Mouse (Mus musculus): ENCODE results near the gene Olfr1135. TPM values are rescaled to one million over a fixed set of nuclear protein-coding genes. Genes with fewer than 3 reads are reported as not detected.

Gene Olfr1135
- polyA plus RNA-seq (2015; fragmentation: Nextera tagmentation; extraction: Ambion mirVana) = not detected in 2 replicates

GRCm38 (mm10) chr2:87673564-87673963 is at the start of gene Olfr1135:
Gene Olfr1135 (minus strand): TSS chr2:87673664.
- no peak within 1 kb of the TSS for H3K4me3 ChIP-seq (ENCODE audit: low read length)
- no peak within 1 kb of the TSS for H3K9ac ChIP-seq (ENCODE audit: low read depth, low read length)
- no peaks in the 10 kb centered on the region for H3K4me1 ChIP-seq (ENCODE audit: control insufficient read depth, insufficient read depth, low read length)
- WGBS = 17% methylated on average over 1 of the region's 1 CpGs
- H3K4me2 ChIP-seq (ENCODE audit: low read depth, low read length) = no peak within 1 kb of the TSS
- no peak for ATAC-seq
- H3K9me3 ChIP-seq (ENCODE audit: control insufficient read depth, low read length) = no peaks in the 10 kb centered on the region
- H3K27me3 ChIP-seq (replicated peaks; ENCODE audit: control insufficient read depth, insufficient read depth, low read length) = no peaks in the 10 kb centered on the region
- no peaks in the 10 kb centered on the region for H3K36me3 ChIP-seq (ENCODE audit: control insufficient read depth, insufficient read depth, low read length)
- H3K27ac ChIP-seq (ENCODE audit: low read length) = no peak within 1 kb of the TSS

- Histone ChIP-seq H3K4me1 (ENCODE audit: control insufficient read depth, insufficient read depth, low read length) (no peaks in the 10 kb centered on the region), H3K4me2 (ENCODE audit: low read depth, low read length) (no peak within 1 kb of the TSS), H3K4me3 (ENCODE audit: low read length) (no peak within 1 kb of the TSS), H3K27ac (ENCODE audit: low read length) (no peak within 1 kb of the TSS), H3K27me3 (replicated peaks; ENCODE audit: control insufficient read depth, insufficient read depth, low read length) (no peaks in the 10 kb centered on the region), H3K9ac (ENCODE audit: low read depth, low read length) (no peak within 1 kb of the TSS), H3K36me3 (ENCODE audit: control insufficient read depth, insufficient read depth, low read length) (no peaks in the 10 kb centered on the region), H3K9me3 (ENCODE audit: control insufficient read depth, low read length) (no peaks in the 10 kb centered on the region)
- ATAC-seq = no peak
Measured at GRCm38 (mm10) chr2:87713079-87713478, 39.6 kb upstream of the Olfr1135 start, which contains the start of gene Olfr1137. Gene Olfr1137 (minus strand): TSS chr2:87713179.

GRCm38 (mm10) chr2:87693847-87694246 is 20.4 kb upstream of the Olfr1135 start, which contains the start of gene Olfr1136:
Gene Olfr1136 (minus strand): TSS chr2:87693947.
- Histone ChIP-seq H3K9me3 (ENCODE audit: control insufficient read depth, low read length) (no peaks in the 10 kb centered on the region), H3K4me1 (ENCODE audit: control insufficient read depth, insufficient read depth, low read length) (no peaks in the 10 kb centered on the region), H3K27ac (ENCODE audit: low read length) (no peak within 1 kb of the TSS), H3K9ac (ENCODE audit: low read depth, low read length) (no peak within 1 kb of the TSS), H3K4me2 (ENCODE audit: low read depth, low read length) (no peak within 1 kb of the TSS), H3K36me3 (ENCODE audit: control insufficient read depth, insufficient read depth, low read length) (no peaks in the 10 kb centered on the region), H3K4me3 (ENCODE audit: low read length) (no peak within 1 kb of the TSS), H3K27me3 (replicated peaks; ENCODE audit: control insufficient read depth, insufficient read depth, low read length) (no peaks in the 10 kb centered on the region)
- no peak for ATAC-seq

- no peak for ATAC-seq
- Histone ChIP-seq H3K27ac (ENCODE audit: low read length) (no peak within 1 kb of the TSS), H3K4me1 (ENCODE audit: control insufficient read depth, insufficient read depth, low read length) (no peaks in the 10 kb centered on the region), H3K4me3 (ENCODE audit: low read length) (no peak within 1 kb of the TSS), H3K27me3 (replicated peaks; ENCODE audit: control insufficient read depth, insufficient read depth, low read length) (no peaks in the 10 kb centered on the region), H3K36me3 (ENCODE audit: control insufficient read depth, insufficient read depth, low read length) (no peaks in the 10 kb centered on the region), H3K9ac (ENCODE audit: low read depth, low read length) (no peak within 1 kb of the TSS), H3K4me2 (ENCODE audit: low read depth, low read length) (no peak within 1 kb of the TSS), H3K9me3 (ENCODE audit: control insufficient read depth, low read length) (no peaks in the 10 kb centered on the region)
- WGBS = 74% methylated on average over 2 of the region's 2 CpGs
Measured at GRCm38 (mm10) chr2:87658360-87658759, 15.1 kb downstream of the Olfr1135 start, which contains the start of gene Olfr1134. Gene Olfr1134 (minus strand): TSS chr2:87658460.

GRCm38 (mm10) chr2:87647274-87647673 is 26.2 kb downstream of the Olfr1135 start, which contains the start of gene Olfr1133:
Gene Olfr1133 (minus strand): TSS chr2:87647374.
- Histone ChIP-seq H3K9me3 (ENCODE audit: control insufficient read depth, low read length) (no peaks in the 10 kb centered on the region), H3K4me1 (ENCODE audit: control insufficient read depth, insufficient read depth, low read length) (no peaks in the 10 kb centered on the region), H3K27ac (ENCODE audit: low read length) (no peak within 1 kb of the TSS), H3K27me3 (replicated peaks; ENCODE audit: control insufficient read depth, insufficient read depth, low read length) (no peaks in the 10 kb centered on the region), H3K36me3 (ENCODE audit: control insufficient read depth, insufficient read depth, low read length) (no peaks in the 10 kb centered on the region), H3K4me3 (ENCODE audit: low read length) (no peak within 1 kb of the TSS), H3K4me2 (ENCODE audit: low read depth, low read length) (no peak within 1 kb of the TSS), H3K9ac (ENCODE audit: low read depth, low read length) (no peak within 1 kb of the TSS)
- ATAC-seq = no peak

- Histone ChIP-seq H3K27ac (ENCODE audit: low read length) (no peak overlapping the region), H3K4me1 (ENCODE audit: control insufficient read depth, insufficient read depth, low read length) (no peaks in the 10 kb centered on the region), H3K36me3 (ENCODE audit: control insufficient read depth, insufficient read depth, low read length) (no peaks in the 10 kb centered on the region), H3K4me3 (ENCODE audit: low read length) (no peak overlapping the region), H3K4me2 (ENCODE audit: low read depth, low read length) (no peak overlapping the region), H3K9me3 (ENCODE audit: control insufficient read depth, low read length) (no peaks in the 10 kb centered on the region), H3K27me3 (replicated peaks; ENCODE audit: control insufficient read depth, insufficient read depth, low read length) (no peaks in the 10 kb centered on the region), H3K9ac (ENCODE audit: low read depth, low read length) (no peak overlapping the region)
- no peak for ATAC-seq
Measured at GRCm38 (mm10) chr2:87642441-87642840, 31.0 kb downstream of the Olfr1135 start.

GRCm38 (mm10) chr2:87637435-87637834 is 36.0 kb downstream of the Olfr1135 start, which contains the start of gene Olfr1132:
Gene Olfr1132 (minus strand): TSS chr2:87637535.
- no peaks in the 10 kb centered on the region for H3K36me3 ChIP-seq (ENCODE audit: control insufficient read depth, insufficient read depth, low read length)
- H3K9me3 ChIP-seq (ENCODE audit: control insufficient read depth, low read length) = no peaks in the 10 kb centered on the region
- H3K9ac ChIP-seq (ENCODE audit: low read depth, low read length) = no peak within 1 kb of the TSS
- no peak for ATAC-seq
- no peak within 1 kb of the TSS for H3K4me2 ChIP-seq (ENCODE audit: low read depth, low read length)
- H3K27ac ChIP-seq (ENCODE audit: low read length) = no peak within 1 kb of the TSS
- no peaks in the 10 kb centered on the region for H3K4me1 ChIP-seq (ENCODE audit: control insufficient read depth, insufficient read depth, low read length)
- H3K27me3 ChIP-seq (replicated peaks; ENCODE audit: control insufficient read depth, insufficient read depth, low read length) = no peaks in the 10 kb centered on the region
- H3K4me3 ChIP-seq (ENCODE audit: low read length) = no peak within 1 kb of the TSS

GRCm38 (mm10) chr2:87626804-87627203 is 46.7 kb downstream of the Olfr1135 start, which contains the start of gene Olfr1131:
Gene Olfr1131 (plus strand): TSS chr2:87627104.
- 64% methylated on average over 3 of the region's 3 CpGs for WGBS
- Histone ChIP-seq H3K4me3 (ENCODE audit: low read length) (no peak within 1 kb of the TSS), H3K27me3 (replicated peaks; ENCODE audit: control insufficient read depth, insufficient read depth, low read length) (no peaks in the 10 kb centered on the region), H3K4me1 (ENCODE audit: control insufficient read depth, insufficient read depth, low read length) (no peaks in the 10 kb centered on the region), H3K4me2 (ENCODE audit: low read depth, low read length) (no peak within 1 kb of the TSS), H3K36me3 (ENCODE audit: control insufficient read depth, insufficient read depth, low read length) (no peaks in the 10 kb centered on the region), H3K27ac (ENCODE audit: low read length) (no peak within 1 kb of the TSS), H3K9me3 (ENCODE audit: control insufficient read depth, low read length) (no peaks in the 10 kb centered on the region), H3K9ac (ENCODE audit: low read depth, low read length) (no peak within 1 kb of the TSS)
- no peak for ATAC-seq

Data from intestine, embryonic 16.5 days (tissue).